Mouse (Mus musculus) large intestine, adult 2 months (tissue): ENCODE measurements around the gene Uba52. TPM values are rescaled to one million over a fixed set of nuclear protein-coding genes. Genes with fewer than 3 reads are reported as not detected.

Source experiments
- DNase-seq: peaks from one replicate; pipeline ENCODE4 v3.0.0-alpha.2; 2012; ENCODE audit warnings: low read depth, low spot score
- WGBS: fragments of 180-500 bp; shearing (Covaris S2); methylation state at CpG from one replicate; pipeline ENCODE4 v1.1.7; 2018; 5-methylcytosine and 5-hydroxymethylcytosine counted together
- polyA plus RNA-seq: library from polyadenylated mRNA; depleted of rRNA; stranded (reverse); fragments of >200 nt; gene quantifications from 2 replicates; pipeline ENCODE4 v1.2.3, GENCODE M21; 2012

The Uba52 gene
- polyA plus RNA-seq, 1 experiment, result 768 TPM

GRCm38 (mm10) chr8:70506328-70507026 is 4.1 kb downstream of the Uba52 start, which contains the start of gene Rex1bd:
TSS of gene Rex1bd (minus strand) at chr8:70506752.
- WGBS, result 2% methylated on average over 40 of the region's 40 CpGs
- peak; percentile 68 for DNase-seq

GRCm38 (mm10) chr8:70505698-70506327 is 4.8 kb downstream of the Uba52 start:
- DNase-seq, result no peak
- WGBS, result 38% methylated on average over 32 of the region's 32 CpGs

- peak; percentile 63 for DNase-seq
- WGBS, result 79% methylated on average over 3 of the region's 3 CpGs
Observed at GRCm38 (mm10) chr8:70504851-70505250, 5.8 kb downstream of the Uba52 start.

- no peak for DNase-seq
- 79% methylated on average over 16 of the region's 16 CpGs for WGBS
Observed at GRCm38 (mm10) chr8:70504291-70504716, 6.3 kb downstream of the Uba52 start.

GRCm38 (mm10) chr8:70503062-70503750 is 7.4 kb downstream of the Uba52 start:
- no peak for DNase-seq
- 20% methylated on average over 46 of the region's 46 CpGs for WGBS

- DNase-seq, result no peak
- WGBS, result 52% methylated on average over 12 of the region's 12 CpGs
Observed at GRCm38 (mm10) chr8:70502540-70502939, 8.1 kb downstream of the Uba52 start.

GRCm38 (mm10) chr8:70501820-70502529 is 8.6 kb downstream of the Uba52 start:
- WGBS, result 17% methylated on average over 23 of the region's 23 CpGs

GRCm38 (mm10) chr8:70500386-70501301 is 10.0 kb downstream of the Uba52 start:
- no peak for DNase-seq
- 12% methylated on average over 39 of the region's 39 CpGs for WGBS

More at GRCm38 (mm10) chr8:70501820-70502529, 8.6 kb downstream of the Uba52 start:
- DNase-seq, result no peak

GRCm38 (mm10) chr8:70495771-70496062 is 14.9 kb downstream of the Uba52 start:
- 25% methylated on average over 12 of the region's 12 CpGs for WGBS
- no peak for DNase-seq

- DNase-seq, result no peak
- WGBS, result 15% methylated on average over 21 of the region's 21 CpGs
Observed at GRCm38 (mm10) chr8:70495001-70495770, 15.4 kb downstream of the Uba52 start.

GRCm38 (mm10) chr8:70494416-70494945 is 16.1 kb downstream of the Uba52 start:
- WGBS, result 9% methylated on average over 28 of the region's 28 CpGs
- DNase-seq, result no peak

- 5% methylated on average over 47 of the region's 47 CpGs for WGBS
- DNase-seq, result no peak
Observed at GRCm38 (mm10) chr8:70493692-70494415, 16.7 kb downstream of the Uba52 start.

- no peak for DNase-seq
- WGBS, result 2% methylated on average over 83 of the region's 93 CpGs
Observed at GRCm38 (mm10) chr8:70492664-70493640, 17.6 kb downstream of the Uba52 start, which contains the start of gene Crlf1. TSS of gene Crlf1 (plus strand) at chr8:70493158.

GRCm38 (mm10) chr8:70490880-70491495 is 19.6 kb downstream of the Uba52 start:
- WGBS, result 10% methylated on average over 20 of the region's 20 CpGs
- DNase-seq, result no peak

GRCm38 (mm10) chr8:70490061-70490879 is 20.3 kb downstream of the Uba52 start:
- WGBS, result 25% methylated on average over 10 of the region's 10 CpGs
- DNase-seq, result no peak
